Mouse (Mus musculus) right cerebral cortex, postnatal 10 days (tissue): ENCODE measurements around the gene Mtmr12.
A peak's percentile ranks its signal among the peaks of the same experiment; 100 is the strongest.

Source experiments
- DNase-seq, 2 experiments: peaks; one replicate each; pipeline ENCODE4 v3.0.0; 2021; ENCODE audit warnings: low spot score in 2 of 2

The Mtmr12 gene

GRCm38 (mm10) chr15:12235983-12236382 lies 31.2 kb downstream of the Mtmr12 start:
- DNase-seq = no peak

GRCm38 (mm10) chr15:12236961-12237360 lies 32.1 kb downstream of the Mtmr12 start:
- DNase-seq = no peak

DNA sequence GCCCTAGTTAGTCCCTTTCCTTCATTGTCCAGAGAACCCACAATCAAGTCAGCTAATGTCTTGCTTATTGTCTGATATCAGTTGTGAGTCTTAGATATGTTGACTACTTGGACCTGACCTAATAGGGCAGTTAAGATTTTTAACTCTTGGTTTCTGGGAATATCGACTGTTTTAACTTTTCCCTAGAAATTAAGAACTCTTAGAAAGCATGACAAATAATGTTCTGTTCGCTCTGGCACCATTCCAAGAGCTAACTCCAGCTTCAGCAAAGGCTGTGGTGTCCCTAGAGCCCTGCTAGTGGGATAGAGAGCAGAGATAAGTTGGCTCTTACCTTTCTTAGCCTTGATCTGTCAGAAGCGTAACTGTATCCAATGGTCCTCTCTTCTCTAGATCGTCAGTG lies 32.7 kb downstream of the Mtmr12 start:
- DNase-seq = no peak

DNA sequence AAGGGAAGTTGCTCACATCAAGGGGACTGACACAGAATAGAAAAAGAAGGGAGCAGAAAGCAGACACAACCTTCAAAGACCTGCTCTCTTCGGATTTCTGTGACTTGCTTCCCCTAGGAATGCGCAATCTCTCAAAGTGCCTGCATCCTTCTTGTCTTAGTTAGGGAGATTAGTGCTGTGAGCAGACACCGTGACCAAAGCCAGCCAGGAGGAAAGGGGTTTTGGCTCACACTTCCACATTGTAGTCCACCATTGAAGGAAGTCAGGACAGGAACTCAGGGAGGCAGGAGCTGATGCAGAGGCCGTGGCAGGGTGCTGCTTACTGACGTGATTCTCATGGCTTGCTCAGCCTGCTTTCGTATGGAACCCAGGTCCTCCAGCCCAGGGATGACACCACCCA lies 33.5 kb downstream of the Mtmr12 start:
- DNase-seq = no peak

GRCm38 (mm10) chr15:12240705-12241328 lies 36.0 kb downstream of the Mtmr12 start:
- no peak for DNase-seq

GRCm38 (mm10) chr15:12243792-12244191 lies 39.0 kb downstream of the Mtmr12 start:
- no peak for DNase-seq

DNA sequence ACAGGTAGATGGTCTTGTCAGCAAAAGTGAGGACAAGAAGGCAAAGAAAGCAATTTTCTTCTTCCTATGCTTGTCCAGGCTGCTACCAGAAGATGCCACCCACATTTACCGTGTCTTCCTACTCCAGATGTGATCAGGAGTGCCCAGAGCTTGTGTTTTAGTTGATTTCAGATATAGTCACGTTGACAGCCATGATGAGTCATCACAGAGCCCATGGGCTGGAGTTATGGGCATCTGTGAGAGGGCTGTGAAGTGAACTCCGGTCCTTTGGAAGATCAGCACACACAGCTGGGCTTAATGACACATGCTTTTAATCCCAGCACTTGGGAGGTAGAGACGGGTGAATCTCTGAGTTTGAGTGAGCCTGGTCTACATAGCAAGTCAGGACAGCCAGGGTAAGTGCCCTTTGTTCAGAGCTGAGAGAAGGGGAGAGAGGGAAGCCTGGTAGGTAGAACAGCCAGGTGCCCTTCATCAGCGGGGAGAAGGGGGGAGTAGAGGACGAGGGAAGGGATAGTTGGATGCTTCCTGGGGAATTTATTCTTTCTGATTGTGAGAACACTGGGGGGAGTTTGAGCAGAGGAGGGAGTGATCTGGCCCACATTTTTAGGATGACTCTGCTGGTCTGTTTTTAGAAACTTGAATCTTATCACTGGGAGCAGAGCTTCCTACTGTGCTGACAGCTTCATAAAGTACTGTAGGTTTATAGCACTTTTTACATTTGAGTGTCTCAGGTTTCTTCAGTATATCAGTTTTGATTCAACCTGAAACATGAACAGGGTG lies 40.9 kb downstream of the Mtmr12 start:
- no peak for DNase-seq

GRCm38 (mm10) chr15:12246360-12247158 lies 41.7 kb downstream of the Mtmr12 start:
- no peak for DNase-seq

DNA sequence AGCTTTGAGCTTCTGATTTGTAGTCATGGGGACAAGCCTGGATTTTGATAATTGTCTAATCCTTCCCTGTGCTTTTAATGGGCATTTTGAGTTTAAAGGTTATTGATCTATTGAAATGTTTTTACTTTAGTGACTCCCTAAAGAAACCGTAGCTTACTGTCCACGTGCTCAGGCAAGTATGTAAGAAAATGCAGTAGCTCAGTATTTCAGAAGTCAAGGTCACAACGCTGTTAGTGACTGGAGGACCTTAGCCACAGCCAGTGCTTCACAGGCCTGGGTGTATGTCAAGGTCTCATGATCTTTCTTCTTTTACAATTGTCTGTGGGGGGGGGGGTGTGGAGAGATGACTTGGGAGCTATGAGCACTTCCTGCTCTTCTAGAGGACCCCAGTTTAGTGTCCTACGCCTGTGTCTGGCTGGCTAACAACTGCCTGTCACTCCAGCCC lies 42.4 kb downstream of the Mtmr12 start:
- no peak for DNase-seq

DNA sequence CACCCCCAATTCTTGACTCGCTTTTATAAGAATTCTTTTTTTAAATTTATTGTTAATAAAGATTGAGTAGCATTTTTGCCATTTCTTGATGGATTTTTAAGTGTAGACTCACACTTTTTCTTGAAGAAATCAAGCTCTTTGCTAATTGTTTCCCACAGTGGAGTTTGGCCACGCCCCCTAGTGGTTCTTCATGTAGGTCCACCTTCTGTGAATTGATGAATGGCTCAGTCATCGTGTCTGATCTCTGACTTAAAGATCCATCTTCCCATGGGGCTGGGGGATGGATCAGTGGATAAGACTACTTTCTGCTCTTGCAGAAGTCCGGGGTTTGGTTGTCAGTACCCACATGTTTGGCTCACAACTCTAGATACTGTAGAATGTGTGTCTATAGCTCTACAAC lies 43.5 kb downstream of the Mtmr12 start:
- no peak for DNase-seq

DNA sequence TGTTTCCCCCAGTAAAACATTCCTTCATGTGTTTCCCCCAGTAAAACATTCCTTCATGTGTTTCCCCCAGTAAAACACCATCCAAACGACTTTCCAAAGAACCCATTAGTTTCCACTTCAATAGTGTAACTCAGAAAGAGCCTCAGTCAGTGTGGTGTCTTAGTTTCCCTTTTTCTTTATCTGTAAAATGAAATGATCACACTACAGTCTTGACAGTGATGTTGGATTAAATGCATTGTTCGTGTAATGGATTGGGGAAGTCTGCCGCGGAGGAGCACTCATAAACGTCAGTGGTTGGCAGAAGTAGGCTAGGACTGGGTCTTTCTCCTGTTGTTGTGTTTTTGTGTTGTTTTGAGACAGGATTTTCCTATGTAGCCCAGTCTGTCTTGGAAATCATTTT lies 45.5 kb downstream of the Mtmr12 start:
- no peak for DNase-seq

- no peak for DNase-seq
Measured at GRCm38 (mm10) chr15:12251416-12252140, 46.8 kb downstream of the Mtmr12 start.

- DNase-seq = no peak
Measured at GRCm38 (mm10) chr15:12252141-12252489, 47.3 kb downstream of the Mtmr12 start.

DNA sequence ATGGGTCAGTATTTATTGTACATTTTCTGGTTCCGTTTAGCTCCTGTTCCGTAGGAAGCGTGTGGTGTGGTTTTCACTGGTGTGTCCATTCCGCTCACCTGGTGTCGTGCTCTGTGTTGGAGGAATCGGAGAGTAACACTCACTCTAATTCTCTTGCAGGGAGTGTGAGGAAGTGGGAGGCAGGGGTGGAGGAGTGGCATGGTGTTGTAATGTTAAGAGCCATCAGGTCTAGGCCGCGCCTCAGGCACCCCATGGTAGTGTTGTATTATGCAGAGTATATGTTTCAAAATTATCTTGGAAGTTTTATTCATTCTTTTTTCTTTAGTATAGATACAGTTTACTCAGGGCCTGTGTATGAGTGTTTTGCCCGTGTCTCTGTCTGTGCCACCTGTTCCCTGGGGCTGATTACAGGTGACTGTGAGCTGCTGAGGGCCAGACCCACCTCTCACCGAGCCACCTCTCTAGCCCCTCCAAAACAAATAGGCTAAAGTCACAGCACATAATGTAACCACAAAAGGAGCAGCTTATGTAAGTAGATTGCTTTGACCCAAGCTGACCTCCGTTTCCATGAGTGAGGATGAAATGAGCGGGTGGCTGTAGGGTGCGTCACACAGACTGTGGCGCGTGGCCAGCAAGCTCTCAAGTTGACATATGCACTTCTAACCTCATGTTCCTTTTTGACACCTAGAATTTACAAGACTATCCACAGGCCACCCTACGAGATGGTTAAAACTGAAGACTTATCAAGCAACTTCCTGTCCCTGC lies 53.1 kb downstream of the Mtmr12 start:
- no peak for DNase-seq

DNA sequence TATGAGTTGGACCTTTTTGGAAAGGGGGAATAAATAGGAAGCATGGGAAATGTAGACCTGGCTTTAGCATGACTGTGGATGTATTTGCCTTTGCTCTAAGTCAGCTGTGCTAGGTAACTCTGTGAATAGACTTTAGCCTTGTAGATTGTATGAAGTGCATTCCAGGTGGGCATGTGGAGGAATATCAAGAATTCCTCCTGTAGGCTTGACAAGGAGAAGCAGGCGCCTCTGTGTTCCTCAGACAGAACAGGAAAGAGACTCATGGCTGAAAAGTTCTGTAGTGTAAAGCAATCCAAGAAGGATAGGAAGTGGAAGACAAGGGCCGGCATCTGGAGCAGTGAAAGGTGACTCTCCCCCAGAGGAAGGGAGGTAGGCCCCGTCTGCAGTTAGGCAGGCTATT lies 58.2 kb downstream of the Mtmr12 start:
- DNase-seq = no peak

- no peak for DNase-seq
Measured at GRCm38 (mm10) chr15:12266460-12266859, 61.6 kb downstream of the Mtmr12 start.

GRCm38 (mm10) chr15:12268021-12268420 lies 63.2 kb downstream of the Mtmr12 start:
- DNase-seq = peak; percentile 63 to 82

- no peak for DNase-seq
Measured at GRCm38 (mm10) chr15:12271340-12271739, 66.5 kb downstream of the Mtmr12 start.

- no peak for DNase-seq
Measured at GRCm38 (mm10) chr15:12273325-12274052, 68.7 kb downstream of the Mtmr12 start.

DNA sequence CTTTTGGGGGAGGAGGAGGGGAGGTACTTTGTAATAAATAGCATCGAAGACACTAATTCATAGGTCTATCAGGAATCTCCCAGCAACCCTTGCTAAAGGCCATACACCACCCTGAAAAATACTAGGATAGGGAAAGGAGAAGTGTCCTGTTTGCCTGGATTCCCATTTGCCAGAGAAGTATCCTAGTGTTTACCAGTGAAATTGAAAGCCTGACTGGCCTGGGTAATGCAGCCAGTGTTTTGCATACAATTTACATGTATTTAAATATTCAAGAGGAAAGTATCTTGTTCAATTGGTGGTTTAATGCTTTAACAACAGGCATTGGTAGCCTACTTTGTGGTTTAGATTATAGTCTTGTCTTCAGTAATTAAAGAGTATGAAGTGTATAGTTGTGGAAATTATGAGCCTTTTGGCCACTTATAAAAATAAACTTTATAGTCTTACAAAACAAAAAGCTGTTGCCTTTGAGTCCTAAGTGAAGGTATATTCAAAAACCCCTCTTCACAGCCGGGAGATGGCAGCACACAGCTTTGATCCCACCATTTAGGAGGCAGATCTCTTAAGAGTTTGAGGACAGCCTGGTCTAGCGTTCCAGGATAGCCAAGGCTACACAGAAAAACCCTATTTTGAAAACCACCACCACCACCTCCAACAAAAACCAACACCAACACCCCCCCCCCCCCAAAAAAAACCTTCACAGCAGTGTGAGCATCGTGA lies 69.4 kb downstream of the Mtmr12 start:
- DNase-seq = no peak
